Mouse (Mus musculus) brown adipose tissue, adult 24 weeks (tissue): ENCODE measurements at regions not wholly inside any gene's neighbourhood (a gene's known extent, or its start where the extent isn't known, plus 50 kb on each side); places are given as distances from the start of the nearest gene placed in this dataset.

Experiments used
- H3K27ac ChIP-seq: fragments of 200-500 bp; replicated peaks from 2 replicates; pipeline ENCODE4 v1.5.1; 2012; ENCODE audit warnings: low read depth, mild to moderate bottlenecking, low read length
- H3K4me1 ChIP-seq: fragments of 200-500 bp; 2 replicates; pipeline ENCODE4 v1.6.1; 2012; ENCODE audit warnings: low read length, mixed read lengths; ENCODE audit not compliant: control insufficient read depth, insufficient read depth, insufficient read length
- H3K4me3 ChIP-seq: fragments of 200-500 bp; 2 replicates; pipeline ENCODE4 v1.5.1; 2012; ENCODE audit warnings: low read depth, mild to moderate bottlenecking, low read length, moderate library complexity; ENCODE audit not compliant: insufficient read depth

DNA sequence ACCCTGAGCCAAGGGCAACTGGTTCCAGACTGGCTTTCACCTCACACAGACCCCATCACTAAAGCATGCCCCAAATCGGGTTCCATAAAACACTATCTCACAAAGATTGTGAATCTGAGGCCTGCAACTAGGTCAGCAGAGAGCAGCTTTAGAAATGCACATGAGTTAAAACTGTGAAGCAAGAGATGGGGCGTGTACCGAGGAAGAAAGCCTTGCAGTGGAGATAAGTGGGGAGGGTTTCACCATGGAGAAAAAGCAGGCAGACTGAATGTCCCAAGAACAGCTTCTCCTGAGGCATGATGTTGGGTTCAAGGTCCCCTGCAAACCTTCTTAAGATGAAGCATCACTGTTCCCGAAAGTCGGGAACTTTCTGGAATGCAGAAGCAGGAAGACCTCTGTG lies 77.7 kb upstream of the Cited2 start:
- Histone ChIP-seq H3K27ac (no peak overlapping the region), H3K4me1 (no peaks in the 10 kb centered on the region), H3K4me3 (no peak overlapping the region)

- H3K4me3 ChIP-seq = no peak overlapping the region
- no peak overlapping the region for H3K27ac ChIP-seq
- H3K4me1 ChIP-seq = no peaks in the 10 kb centered on the region
Measured at GRCm38 (mm10) chr10:17646391-17646790, 76.6 kb upstream of the Cited2 start.

GRCm38 (mm10) chr10:17648077-17648476 lies 74.9 kb upstream of the Cited2 start:
- Histone ChIP-seq H3K4me1 (no peaks in the 10 kb centered on the region), H3K27ac (no peak overlapping the region), H3K4me3 (no peak overlapping the region)

- H3K27ac ChIP-seq = no peak overlapping the region
- H3K4me1 ChIP-seq = 0 out of 2 replicates have a peak, but pooled peaks cover 2% of the 10 kb centered on the region
- no peak overlapping the region for H3K4me3 ChIP-seq
Measured at GRCm38 (mm10) chr10:17650997-17651750, 71.8 kb upstream of the Cited2 start.

DNA sequence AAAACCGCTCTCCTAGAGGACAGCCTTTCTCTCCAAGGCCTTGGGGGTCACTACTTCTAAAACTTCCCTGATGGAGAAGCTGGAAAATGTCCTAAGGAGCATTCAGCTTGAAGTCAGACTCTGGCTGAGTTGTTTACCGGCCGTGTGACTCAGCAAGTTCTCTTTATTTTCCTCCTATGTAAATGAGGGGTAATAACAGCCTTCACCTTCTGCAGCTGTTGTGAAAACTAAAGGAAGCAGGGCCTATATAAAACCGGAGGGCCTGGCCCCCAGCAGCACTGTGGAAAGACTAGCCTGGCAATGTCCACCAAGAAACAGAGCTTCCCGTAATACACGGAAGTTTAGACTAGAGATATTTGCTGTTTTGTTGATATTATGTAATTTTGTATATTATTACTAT lies 69.7 kb upstream of the Cited2 start:
- Histone ChIP-seq H3K4me1 (0 out of 2 replicates have a peak, but pooled peaks cover 2% of the 10 kb centered on the region), H3K27ac (no peak overlapping the region), H3K4me3 (no peak overlapping the region)

- Histone ChIP-seq H3K27ac (no peak overlapping the region), H3K4me1 (0 out of 2 replicates have a peak, but pooled peaks cover 2% of the 10 kb centered on the region)
Measured at GRCm38 (mm10) chr10:17653785-17654184, 69.2 kb upstream of the Cited2 start.

DNA sequence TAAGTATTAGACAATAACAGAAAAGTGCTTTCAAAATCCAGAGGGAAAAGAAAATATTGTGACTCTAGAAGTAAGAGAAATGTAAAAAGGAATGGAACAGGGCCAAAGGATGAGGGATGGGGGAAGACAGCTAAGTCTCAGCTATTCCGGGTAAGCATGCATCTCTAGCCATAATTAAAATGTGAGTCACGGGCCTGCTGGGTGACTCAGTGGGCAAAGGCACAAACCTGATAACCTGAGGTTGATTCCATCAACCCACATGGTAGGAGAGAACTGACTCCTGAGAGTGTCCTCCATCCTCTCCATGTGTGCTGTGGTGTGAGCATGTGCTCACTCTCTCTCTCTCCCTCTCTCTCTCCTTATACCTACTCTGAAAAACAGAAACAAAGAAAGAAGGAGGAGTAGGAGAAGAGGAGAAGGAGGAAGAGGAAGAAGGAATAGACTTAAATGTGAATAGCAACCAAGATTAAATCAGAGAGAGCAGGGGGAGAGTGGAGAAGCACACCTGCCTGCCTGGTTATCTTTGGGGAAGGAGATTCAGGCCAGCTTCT lies 68.6 kb upstream of the Cited2 start:
- Histone ChIP-seq H3K27ac (no peak overlapping the region), H3K4me1 (0 out of 2 replicates have a peak, but pooled peaks cover 2% of the 10 kb centered on the region), H3K4me3 (no peak overlapping the region)

More at GRCm38 (mm10) chr10:17653785-17654184, 69.2 kb upstream of the Cited2 start:
- H3K4me3 ChIP-seq = no peak overlapping the region

DNA sequence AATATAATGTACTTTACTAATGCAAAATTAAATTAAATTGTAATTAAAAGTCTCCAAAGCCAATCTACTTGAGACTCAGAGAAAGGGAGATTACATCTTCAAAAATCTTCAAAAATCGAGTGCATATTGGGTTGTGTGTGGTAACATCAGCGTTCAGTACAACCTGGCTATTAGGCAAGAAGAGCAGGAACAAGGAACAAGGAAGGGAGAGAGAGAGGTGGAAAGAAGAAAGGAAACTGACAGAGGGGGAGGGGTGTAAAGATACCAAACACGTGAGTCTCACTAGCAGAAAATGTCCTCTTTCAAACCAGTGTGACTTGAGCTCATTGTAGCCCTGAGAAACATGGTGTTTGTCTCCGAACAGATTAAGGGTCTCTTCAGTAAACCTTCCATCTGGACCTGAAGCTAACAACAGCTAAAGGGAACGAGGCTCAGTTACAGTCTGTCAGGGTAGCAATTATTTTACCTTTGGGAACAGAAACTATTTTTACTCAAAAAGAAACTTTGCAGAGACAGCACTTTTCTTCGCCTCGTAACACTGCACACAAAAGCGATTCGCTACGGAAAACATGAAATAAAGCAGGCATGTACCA lies 67.5 kb upstream of the Cited2 start:
- Histone ChIP-seq H3K4me3 (no peak overlapping the region), H3K4me1 (0 out of 2 replicates have a peak, but pooled peaks cover 2% of the 10 kb centered on the region), H3K27ac (no peak overlapping the region)

DNA sequence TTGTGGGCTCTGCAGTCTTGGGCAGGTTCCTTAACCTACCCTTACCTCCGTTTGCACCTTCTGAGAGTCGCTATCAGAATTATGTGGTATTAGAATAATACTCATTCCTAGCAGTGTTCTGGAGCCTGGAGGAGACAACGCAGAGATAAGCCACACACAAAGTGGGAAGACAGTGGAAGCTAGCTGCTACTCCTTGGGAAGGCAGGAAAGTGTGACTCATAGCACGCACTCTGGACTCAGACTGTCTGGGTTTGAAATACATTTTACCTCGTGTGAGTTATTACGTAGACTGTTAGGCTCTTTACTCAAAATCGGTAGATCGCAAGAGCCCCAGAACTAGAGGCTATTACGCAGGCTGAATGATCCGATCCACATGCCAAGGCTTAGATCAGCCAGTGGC lies 66.7 kb upstream of the Cited2 start:
- Histone ChIP-seq H3K4me3 (no peak overlapping the region), H3K27ac (no peak overlapping the region), H3K4me1 (0 out of 2 replicates have a peak, but pooled peaks cover 2% of the 10 kb centered on the region)

GRCm38 (mm10) chr10:17656872-17657482 lies 66.0 kb upstream of the Cited2 start:
- Histone ChIP-seq H3K4me1 (0 out of 2 replicates have a peak, but pooled peaks cover 2% of the 10 kb centered on the region), H3K4me3 (no peak overlapping the region), H3K27ac (no peak overlapping the region)

DNA sequence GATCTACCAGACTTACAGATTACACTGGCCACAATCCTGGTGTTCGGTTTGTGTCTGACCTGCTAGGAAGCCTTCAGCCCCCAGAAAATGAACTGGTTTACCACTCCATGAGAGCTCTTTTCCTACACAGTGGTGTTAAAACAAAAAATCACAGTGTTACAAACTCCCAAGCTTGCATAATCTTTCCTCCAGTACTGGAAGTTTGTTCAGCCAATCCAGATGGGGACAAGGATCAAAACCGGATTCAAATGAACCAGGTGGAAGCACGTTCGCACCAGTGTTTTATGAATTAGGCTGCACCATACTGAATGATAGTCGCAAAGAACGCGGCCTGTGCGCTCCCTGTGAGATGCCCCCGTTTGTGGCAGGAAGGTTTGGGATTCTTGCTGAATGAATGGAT lies 63.4 kb upstream of the Cited2 start:
- Histone ChIP-seq H3K27ac (no peak overlapping the region), H3K4me1 (no peaks in the 10 kb centered on the region), H3K4me3 (no peak overlapping the region)

- Histone ChIP-seq H3K27ac (no peak overlapping the region), H3K4me1 (0 out of 2 replicates have a peak, but pooled peaks cover 2% of the 10 kb centered on the region), H3K4me3 (no peak overlapping the region)
Measured at GRCm38 (mm10) chr10:17660836-17661452, 62.1 kb upstream of the Cited2 start.

- no peak overlapping the region for H3K4me3 ChIP-seq
- 0 out of 2 replicates have a peak, but pooled peaks cover 2% of the 10 kb centered on the region for H3K4me1 ChIP-seq
- no peak overlapping the region for H3K27ac ChIP-seq
Measured at GRCm38 (mm10) chr10:17666089-17666488, 56.9 kb upstream of the Cited2 start.

- H3K4me3 ChIP-seq = no peak overlapping the region
- no peak overlapping the region for H3K27ac ChIP-seq
- H3K4me1 ChIP-seq = 0 out of 2 replicates have a peak, but pooled peaks cover 2% of the 10 kb centered on the region
Measured at GRCm38 (mm10) chr10:17669401-17669800, 53.6 kb upstream of the Cited2 start.
